Mouse (Mus musculus): Measurements from ENCODE around the gene Rpl12.
"Not testable (repeated sequence)": the region's sequence is repeated elsewhere in the genome, so short reads cannot be mapped to it uniquely, and the experiment has no call there.

Rpl12 gene

DNA sequence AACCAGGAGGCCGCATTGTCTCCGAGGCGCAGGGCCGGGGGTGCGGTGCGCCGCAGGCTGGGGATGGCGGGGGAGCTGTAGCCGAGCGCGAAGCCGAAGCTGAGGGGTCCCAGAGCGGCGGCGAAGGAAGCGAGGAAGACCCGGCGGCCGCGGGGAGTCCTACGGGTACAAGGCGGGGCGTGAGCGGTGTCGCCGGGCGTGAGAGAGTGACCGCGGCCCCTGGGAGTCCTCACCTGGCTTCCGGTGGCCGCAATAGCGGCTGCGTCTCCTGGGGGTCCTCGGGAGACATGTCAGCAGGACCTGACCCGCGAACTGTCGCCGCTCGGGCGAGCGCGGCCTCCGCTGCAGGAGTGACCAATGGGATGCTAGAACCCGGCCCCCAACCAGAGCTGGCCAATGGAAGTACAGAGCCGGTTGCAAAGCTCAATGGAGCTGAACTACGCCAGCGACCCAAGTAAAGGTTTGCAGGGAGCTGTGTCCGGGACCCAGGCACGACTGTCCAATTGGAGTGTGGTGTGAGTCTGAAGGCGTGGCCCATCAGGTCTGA lies 20.4 kb downstream of the Rpl12 start, which contains the start of gene Slc2a8:
Slc2a8 (minus strand) TSS at position 359 of the 547 bp plus-strand sequence.
- DNase-seq (ENCODE audit: low spot score), result peak; percentile 96

DNA sequence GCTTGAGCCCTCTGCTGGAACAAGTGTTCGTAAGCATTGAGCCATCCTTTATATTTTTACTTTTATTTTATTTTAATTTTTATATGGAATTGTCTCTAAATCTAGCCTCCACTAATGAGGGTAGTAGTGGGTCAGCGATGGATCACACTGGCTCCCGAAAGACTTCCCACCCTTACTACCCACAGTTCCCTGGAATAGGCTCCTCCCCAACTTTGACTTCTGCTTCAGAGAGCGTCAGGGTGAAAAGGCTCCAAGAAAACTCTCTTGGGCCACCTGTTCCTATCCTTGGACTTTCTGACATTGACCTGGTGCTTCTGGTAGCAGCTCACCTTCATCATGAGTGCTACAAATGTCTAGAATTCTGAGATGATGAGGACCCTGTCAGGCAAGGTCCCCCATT lies 21.3 kb downstream of the Rpl12 start:
- DNase-seq (ENCODE audit: low spot score), result peak; percentile 30

DNA sequence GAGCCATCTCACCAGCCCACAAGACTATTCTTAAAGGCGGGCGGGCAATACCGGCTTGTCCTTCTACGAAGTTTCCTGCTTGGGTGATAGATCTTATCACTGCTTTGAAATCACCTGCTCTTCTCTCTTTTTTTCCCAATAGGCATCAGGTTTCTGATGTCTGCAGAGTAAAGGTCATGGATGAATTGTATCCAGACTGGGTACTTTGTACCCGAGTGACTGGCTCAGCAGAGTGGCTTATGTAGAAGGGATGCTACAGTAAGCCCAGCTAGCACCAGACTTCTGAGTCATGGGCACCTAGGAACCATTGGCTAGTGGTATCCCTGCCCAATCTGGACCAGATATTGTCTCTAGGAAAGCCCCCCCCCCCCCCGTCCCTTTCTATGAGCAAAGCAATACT lies 22.3 kb downstream of the Rpl12 start:
- no peak for DNase-seq (ENCODE audit: low spot score)

DNA sequence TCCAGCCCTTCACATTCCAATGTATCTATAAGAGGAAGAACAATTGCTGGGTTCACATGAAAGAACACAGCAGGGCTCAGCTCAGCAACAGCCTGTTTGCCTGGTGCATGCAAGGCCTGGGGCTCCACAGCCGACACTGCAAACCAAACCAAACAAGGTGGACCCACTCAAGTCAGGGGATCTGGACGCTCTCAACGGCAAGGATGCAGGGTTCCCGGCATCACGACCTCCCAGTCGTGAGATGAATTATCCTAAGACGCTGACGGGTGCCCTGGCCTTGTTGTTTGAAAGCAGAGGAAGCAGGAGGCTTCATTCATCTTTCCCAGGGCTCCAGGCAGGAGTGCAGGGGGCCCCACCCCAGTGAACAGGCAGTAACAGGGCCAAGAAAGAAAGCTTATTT lies 24.5 kb downstream of the Rpl12 start:
- DNase-seq (ENCODE audit: low spot score), result no peak

DNA sequence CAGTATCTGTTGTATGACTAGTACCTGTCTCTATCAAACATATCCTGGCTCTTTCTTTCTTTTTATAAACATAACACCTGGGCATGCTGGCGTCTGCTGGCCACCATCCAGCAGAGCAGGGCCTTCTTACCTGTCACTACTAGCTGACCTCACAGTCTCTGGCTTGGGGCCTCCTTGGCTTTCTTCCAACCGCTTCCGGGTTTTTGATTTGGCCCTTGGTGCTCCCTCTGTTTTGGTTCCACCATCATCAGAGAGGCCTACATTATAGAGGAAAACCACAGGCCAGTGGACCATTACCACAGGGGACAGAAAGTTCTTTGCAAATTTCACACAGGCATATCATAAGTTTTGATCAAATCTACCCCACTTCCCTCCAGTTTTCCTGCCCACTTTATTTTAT lies 28.0 kb downstream of the Rpl12 start:
- DNase-seq (ENCODE audit: low spot score), result no peak

DNA sequence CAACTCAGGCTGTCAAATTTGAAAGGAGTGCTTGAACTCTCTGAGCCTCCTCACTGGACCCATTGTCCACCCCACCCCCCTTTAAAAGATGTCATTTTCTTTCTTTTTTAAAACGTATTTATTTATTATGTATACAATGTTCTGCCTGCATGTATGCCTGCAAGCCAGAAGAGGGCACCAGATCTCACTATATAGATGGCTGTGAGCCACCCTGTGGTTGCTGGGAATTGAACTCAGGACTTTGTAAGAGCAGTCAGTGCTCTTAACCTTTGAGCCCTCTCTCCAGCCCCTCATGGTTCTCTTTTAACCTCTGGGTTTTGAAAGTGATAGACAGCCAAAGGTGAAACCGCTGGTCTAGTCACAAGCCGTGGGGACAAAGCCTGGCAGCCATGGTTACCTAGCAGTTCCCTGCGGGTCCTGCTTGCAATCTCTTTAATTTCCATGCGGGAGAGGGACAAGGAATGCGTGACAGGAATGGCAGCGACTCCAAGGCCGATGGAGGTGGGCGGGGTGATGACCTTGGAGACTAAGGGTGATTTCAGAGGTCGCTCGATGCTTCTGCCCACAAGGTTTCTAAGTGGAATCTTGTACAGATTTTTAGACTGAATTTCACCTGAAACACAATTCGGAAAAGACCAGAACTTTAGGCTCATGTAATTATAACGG lies 28.9 kb downstream of the Rpl12 start:
- peak; percentile 42 for DNase-seq (ENCODE audit: low spot score)

DNA sequence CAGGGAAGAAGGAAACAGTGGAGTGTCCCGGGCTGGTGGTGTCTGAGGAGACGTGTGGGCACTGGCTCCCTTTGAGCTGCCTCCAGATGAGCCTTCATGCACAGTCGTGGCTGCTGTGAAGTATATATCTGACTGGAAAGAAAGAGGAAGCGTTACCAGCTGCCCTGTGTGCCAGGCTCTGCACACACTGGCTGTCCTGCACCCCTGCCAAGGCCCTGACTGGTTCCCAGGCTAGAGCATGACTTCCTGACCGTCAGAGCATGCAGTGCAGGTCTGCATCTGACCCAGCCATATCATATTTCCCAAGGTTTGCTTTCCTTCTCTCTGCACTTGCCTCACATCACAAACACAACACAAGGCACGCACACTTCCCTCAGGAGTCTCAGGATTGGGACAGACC lies 30.8 kb downstream of the Rpl12 start:
- DNase-seq (ENCODE audit: low spot score), result no peak

DNA sequence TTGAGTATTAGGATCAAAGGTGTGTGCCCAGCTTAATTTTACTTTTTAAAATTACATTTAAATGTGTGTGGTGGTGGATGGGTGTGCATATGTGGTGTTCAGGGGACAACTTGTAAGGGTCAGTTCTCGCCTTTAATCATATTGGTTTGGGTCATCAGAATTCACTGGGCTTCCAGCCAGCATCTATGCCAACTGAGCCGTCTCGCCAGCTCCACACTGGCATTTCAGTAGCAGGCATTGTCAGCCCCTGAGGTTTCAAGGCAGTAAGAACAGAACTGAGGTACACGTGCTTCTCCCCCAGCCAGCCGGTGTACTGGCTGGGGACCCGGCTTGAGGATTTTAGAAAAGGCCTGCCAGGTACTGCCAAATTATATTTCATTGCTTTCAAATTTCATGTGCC lies 35.7 kb downstream of the Rpl12 start:
- no peak for DNase-seq (ENCODE audit: low spot score)

DNA sequence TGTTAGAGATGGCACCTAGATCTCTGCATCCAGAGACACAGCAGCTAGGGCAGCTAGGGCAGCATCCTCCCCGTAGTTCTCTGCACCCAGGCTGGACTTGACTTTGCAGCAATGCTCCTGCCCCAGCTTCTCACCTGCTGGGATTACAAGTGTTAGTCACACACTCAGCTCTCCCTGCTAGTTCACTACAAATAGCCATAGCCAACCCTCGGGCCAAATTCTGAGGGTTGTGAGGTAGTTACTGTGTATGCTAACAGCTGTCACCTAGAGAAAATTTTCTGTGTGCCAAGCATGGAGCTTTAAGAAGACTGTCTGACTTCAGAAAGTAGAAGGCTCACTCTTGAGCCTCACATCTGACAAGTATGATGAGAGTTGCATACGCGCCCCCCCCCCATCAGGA lies 36.4 kb downstream of the Rpl12 start:
- DNase-seq (ENCODE audit: low spot score), result no peak

DNA sequence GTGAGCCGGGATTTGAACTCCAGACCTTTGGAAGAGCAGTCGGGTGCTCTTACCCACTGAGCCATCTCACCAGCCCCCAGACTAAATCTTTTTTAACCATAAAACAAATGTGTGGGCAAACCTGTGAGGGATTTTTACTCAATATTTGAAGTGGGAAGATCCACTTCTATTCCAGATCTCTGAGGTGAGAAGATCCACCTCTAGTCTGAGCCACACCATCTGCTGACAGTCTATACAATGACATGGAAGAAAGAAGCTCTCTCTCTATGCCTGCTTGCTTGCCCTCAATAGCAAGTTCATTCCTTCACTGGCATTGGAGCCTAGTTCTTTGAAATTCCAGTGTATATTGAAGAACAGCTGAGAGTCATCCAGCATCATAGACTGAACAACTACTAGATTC lies 38.4 kb downstream of the Rpl12 start:
- no peak for DNase-seq (ENCODE audit: low spot score)

DNA sequence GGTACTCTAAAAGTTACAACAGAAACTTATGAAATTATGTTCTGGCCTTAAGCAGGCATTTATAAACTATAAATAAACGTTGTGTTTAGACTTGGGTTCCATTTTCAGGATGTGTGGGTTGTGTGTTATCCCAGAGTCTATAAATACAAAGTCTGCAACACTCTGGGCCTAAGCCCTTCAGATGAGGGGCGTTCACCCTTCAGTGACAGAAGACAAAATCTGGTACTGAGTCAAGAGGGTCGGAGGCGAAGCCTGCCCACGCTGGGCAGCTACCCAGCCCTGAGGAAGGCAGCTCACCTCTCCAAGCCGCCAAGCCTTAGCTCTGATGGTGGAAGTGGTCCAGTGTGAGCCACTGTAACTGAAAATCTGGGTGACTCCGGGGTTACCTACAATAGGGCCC lies 40.8 kb downstream of the Rpl12 start:
- no peak for DNase-seq (ENCODE audit: low spot score)

DNA sequence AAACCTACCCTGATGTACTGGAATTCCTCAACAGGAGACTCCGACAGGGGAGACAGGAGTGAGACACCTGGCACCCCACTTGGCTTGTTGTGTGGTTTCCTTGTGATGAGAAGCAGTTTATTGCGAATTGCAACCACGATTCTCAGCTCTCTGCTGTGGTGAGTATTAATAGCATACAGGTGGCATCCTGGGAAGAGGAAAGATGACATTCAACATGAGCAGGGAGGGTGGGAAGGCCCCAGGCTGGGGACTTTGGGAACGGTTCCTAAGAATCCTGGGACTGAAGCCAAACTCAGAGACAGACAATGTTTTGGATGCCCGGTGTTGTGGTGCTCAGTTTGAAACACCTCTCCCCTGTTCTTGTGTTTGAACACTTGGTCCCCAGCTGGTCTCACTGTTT lies 43.7 kb downstream of the Rpl12 start:
- no peak for DNase-seq (ENCODE audit: low spot score)

DNA sequence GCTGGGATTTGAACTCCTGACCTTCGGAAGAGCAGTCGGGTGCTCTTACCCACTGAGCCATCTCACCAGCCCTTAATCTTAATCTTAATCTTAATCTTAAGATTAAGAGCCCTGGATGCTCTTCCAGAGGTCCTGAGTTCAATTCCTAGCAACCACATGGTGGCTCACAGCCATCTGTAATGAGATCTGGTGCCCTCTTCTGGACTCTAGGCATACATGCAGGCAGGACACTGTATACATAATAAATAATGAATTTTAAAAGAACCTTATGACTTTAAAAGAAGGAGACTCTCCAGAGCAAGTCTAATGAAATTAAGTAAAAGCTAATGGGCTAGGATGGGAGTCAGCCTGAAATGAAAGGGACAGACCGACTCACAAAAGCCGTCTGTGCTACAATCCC lies 47.7 kb downstream of the Rpl12 start:
- DNase-seq (ENCODE audit: low spot score), result not testable (repeated sequence)

DNA sequence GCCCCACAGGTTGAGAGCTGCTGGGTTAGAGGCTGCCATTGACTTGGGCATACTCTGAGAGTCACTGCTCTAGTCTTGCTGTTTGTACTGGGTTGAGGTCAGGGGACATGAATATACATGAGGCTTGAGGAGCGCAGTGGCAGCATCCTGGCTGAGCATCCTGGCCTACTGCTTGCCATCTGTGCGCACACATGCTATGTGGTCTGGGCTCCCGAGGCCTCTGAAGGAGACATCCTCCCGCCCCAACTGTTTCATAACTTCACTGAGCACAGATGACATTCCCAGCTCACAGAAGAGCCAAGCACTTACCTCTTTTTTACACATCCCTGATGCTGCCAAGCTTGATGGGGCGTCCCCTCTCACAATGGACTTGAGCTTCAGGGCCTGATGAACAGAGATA lies 53.5 kb downstream of the Rpl12 start:
- no peak for DNase-seq (ENCODE audit: low spot score)
